Mouse (Mus musculus) c-Kit-positive CD71-positive TER-119-positive erythroid progenitor cells, embryonic 14.5 days (primary cell): Measurements from ENCODE around the gene C1ql2.
A peak's percentile ranks its signal among the peaks of the same experiment; 100 is the strongest.

ENCODE experiments used
- DNase-seq: peaks from one replicate; pipeline ENCODE4 v3.0.0-alpha.2; 2013; ENCODE audit warnings: low spot score

The C1ql2 gene

GRCm38 (mm10) chr1:120389734-120390133 is 49.4 kb downstream of the C1ql2 start:
- DNase-seq: no peak

DNA sequence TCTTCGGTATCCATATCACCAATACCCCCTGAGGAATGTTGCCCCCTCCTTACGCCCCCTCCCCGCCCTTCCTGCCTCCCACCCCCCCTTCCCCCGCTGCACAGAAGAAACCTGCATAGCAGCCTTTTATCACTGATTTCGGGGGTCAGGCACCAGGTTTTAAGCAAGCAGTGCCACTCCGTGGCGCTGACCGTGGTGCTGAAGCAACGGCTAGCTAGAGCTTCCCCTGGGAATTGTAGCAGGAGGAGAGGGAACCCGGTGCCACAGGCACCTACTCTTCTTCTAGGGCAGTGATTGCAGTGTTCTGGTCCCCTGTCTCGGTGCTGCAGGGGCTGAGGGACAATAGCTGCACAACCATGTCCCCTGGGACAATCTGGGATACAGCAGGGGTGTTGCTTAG is 50.0 kb downstream of the C1ql2 start:
- peak; percentile 6 for DNase-seq
